Mouse (Mus musculus) telencephalon, adult 2 months (tissue): ENCODE results near the gene Vmn2r85.
"Not testable (repeated sequence)": the region's sequence is repeated elsewhere in the genome, so short reads cannot be mapped to it uniquely, and the experiment has no call there.

ENCODE experiments used
- DNase-seq: peaks from one replicate; pipeline ENCODE4 v3.0.0-alpha.2; 2011; ENCODE audit warnings: low read depth, low spot score

Gene Vmn2r85

GRCm38 (mm10) chr10:130429603-130430002 is at the start of gene Vmn2r85:
TSS of gene Vmn2r85 (minus strand) at chr10:130429703.
- DNase-seq, result not testable (repeated sequence)

GRCm38 (mm10) chr10:130470311-130470760 is 40.8 kb upstream of the Vmn2r85 start:
- DNase-seq, result no peak

GRCm38 (mm10) chr10:130455950-130456349 is 26.4 kb upstream of the Vmn2r85 start, which contains the start of gene Vmn2r86:
TSS of gene Vmn2r86 (minus strand) at chr10:130456050.
- not testable (repeated sequence) for DNase-seq

GRCm38 (mm10) chr10:130444776-130445175 is 15.3 kb upstream of the Vmn2r85 start:
- no peak for DNase-seq

- not testable (repeated sequence) for DNase-seq
Measured at GRCm38 (mm10) chr10:130434185-130434898, 4.8 kb upstream of the Vmn2r85 start.

- not testable (repeated sequence) for DNase-seq
Measured at GRCm38 (mm10) chr10:130422368-130422767, 7.1 kb downstream of the Vmn2r85 start.

GRCm38 (mm10) chr10:130420401-130420800 is 9.1 kb downstream of the Vmn2r85 start:
- DNase-seq, result no peak

GRCm38 (mm10) chr10:130419954-130420353 is 9.5 kb downstream of the Vmn2r85 start:
- DNase-seq, result not testable (repeated sequence)

- not testable (repeated sequence) for DNase-seq
Measured at GRCm38 (mm10) chr10:130416352-130416751, 13.2 kb downstream of the Vmn2r85 start.

- not testable (repeated sequence) for DNase-seq
Measured at GRCm38 (mm10) chr10:130412167-130412698, 17.3 kb downstream of the Vmn2r85 start.

GRCm38 (mm10) chr10:130394232-130394631 is 35.3 kb downstream of the Vmn2r85 start, which contains the start of gene Vmn2r84:
TSS of gene Vmn2r84 (minus strand) at chr10:130394332.
- no peak for DNase-seq

- DNase-seq, result no peak
Measured at GRCm38 (mm10) chr10:130375145-130375544, 54.4 kb downstream of the Vmn2r85 start.

- DNase-seq, result no peak
Measured at GRCm38 (mm10) chr10:130372491-130373173, 56.9 kb downstream of the Vmn2r85 start.

- no peak for DNase-seq
Measured at GRCm38 (mm10) chr10:130371644-130372043, 57.9 kb downstream of the Vmn2r85 start.

GRCm38 (mm10) chr10:130370005-130370682 is 59.4 kb downstream of the Vmn2r85 start:
- DNase-seq, result no peak

GRCm38 (mm10) chr10:130368384-130368783 is 61.1 kb downstream of the Vmn2r85 start:
- DNase-seq, result no peak

GRCm38 (mm10) chr10:130364766-130365165 is 64.7 kb downstream of the Vmn2r85 start:
- DNase-seq, result no peak
